Mouse (Mus musculus): ENCODE data around the gene Nod1. TPM values are rescaled to one million over a fixed set of nuclear protein-coding genes. Genes with fewer than 3 reads are reported as not detected.

Gene Nod1
- polyA plus RNA-seq, 1 experiment from 2014 or later: 2.2 TPM

DNA sequence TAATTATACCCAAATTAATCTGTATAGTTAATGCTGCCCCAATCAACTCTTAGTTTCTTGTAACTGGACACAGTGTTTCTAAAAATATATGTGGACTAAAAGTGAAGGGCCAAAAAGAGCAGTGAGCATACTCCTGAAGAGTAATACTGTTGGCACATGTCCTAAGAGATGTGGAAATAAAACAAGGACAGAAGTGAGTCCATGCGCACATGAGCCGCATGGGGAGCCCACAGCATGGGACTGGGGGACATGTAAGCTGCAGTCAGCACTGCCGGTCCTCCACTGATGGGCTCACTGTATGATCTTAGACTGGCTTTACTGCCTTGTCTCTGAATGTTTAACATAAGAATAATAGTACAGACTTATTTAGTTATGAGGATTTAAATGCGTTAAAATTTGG is 92.3 kb downstream of the Nod1 start:
- H3K27ac ChIP-seq (replicated peaks; ENCODE audit: low read depth, low read length): no peak overlapping the region
- H3K4me2 ChIP-seq (ENCODE audit: low read length): no peak overlapping the region
- H3K4me3 ChIP-seq (replicated peaks; ENCODE audit: low read depth, low read length): no peak overlapping the region
- no peaks in the 10 kb centered on the region for H3K4me1 ChIP-seq (ENCODE audit: control insufficient read depth, insufficient read depth, low read length)
- H3K9me3 ChIP-seq (ENCODE audit: control insufficient read depth, low read length): no peaks in the 10 kb centered on the region
- 93% methylated on average over 4 of the region's 4 CpGs for WGBS
- no peak for DNase-seq
- H3K9ac ChIP-seq (replicated peaks; ENCODE audit: low read length): no peak overlapping the region
- H3K36me3 ChIP-seq (ENCODE audit: control insufficient read depth, insufficient read depth, low read length): no peaks in the 10 kb centered on the region
- H3K27me3 ChIP-seq (ENCODE audit: control insufficient read depth, insufficient read depth, low read length): no peaks in the 10 kb centered on the region
- no peak for ATAC-seq (ENCODE audit: low FRiP score, low TSS enrichment)

- H3K4me2 ChIP-seq (ENCODE audit: low read length): no peak overlapping the region
- no peaks in the 10 kb centered on the region for H3K36me3 ChIP-seq (ENCODE audit: control insufficient read depth, insufficient read depth, low read length)
- H3K9me3 ChIP-seq (ENCODE audit: control insufficient read depth, low read length): no peaks in the 10 kb centered on the region
- ATAC-seq (ENCODE audit: low FRiP score, low TSS enrichment): no peak
- no peaks in the 10 kb centered on the region for H3K27me3 ChIP-seq (ENCODE audit: control insufficient read depth, insufficient read depth, low read length)
- H3K9ac ChIP-seq (replicated peaks; ENCODE audit: low read length): no peak overlapping the region
- DNase-seq: no peak
- no peak overlapping the region for H3K4me3 ChIP-seq (replicated peaks; ENCODE audit: low read depth, low read length)
- no peaks in the 10 kb centered on the region for H3K4me1 ChIP-seq (ENCODE audit: control insufficient read depth, insufficient read depth, low read length)
- no peak overlapping the region for H3K27ac ChIP-seq (replicated peaks; ENCODE audit: low read depth, low read length)
Observed at GRCm38 (mm10) chr6:54878546-54878945, 93.9 kb downstream of the Nod1 start.

DNA sequence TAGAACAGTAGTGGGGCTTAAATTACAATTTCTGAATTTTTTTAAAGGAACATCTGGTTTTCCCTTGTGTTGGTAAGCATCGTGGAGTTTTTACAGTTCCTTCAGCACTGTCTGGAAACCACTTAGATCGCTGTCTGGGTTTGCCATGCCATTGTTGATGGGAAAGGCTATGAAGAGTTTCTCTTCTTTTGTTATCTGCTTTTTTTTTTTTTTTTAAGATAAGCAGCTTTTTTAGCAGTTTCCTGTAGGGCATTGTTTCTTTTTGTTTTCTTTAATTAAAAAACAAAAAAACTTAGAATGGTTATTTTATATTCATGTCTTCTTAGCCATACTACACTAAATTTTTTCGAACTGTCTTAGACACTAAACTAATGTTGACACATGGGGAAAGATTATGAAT is 94.8 kb downstream of the Nod1 start:
- ATAC-seq (ENCODE audit: low FRiP score, low TSS enrichment) (no peak), DNase-seq (no peak)
- Histone ChIP-seq H3K9ac (replicated peaks; ENCODE audit: low read length) (no peak overlapping the region), H3K27me3 (ENCODE audit: control insufficient read depth, insufficient read depth, low read length) (no peaks in the 10 kb centered on the region), H3K4me3 (replicated peaks; ENCODE audit: low read depth, low read length) (no peak overlapping the region), H3K9me3 (ENCODE audit: control insufficient read depth, low read length) (no peaks in the 10 kb centered on the region), H3K27ac (replicated peaks; ENCODE audit: low read depth, low read length) (no peak overlapping the region), H3K36me3 (ENCODE audit: control insufficient read depth, insufficient read depth, low read length) (no peaks in the 10 kb centered on the region), H3K4me1 (ENCODE audit: control insufficient read depth, insufficient read depth, low read length) (no peaks in the 10 kb centered on the region), H3K4me2 (ENCODE audit: low read length) (no peak overlapping the region)
- 89% methylated on average over 3 of the region's 3 CpGs for WGBS

GRCm38 (mm10) chr6:54876782-54877181 is 95.6 kb downstream of the Nod1 start:
- 44% methylated on average over 5 of the region's 5 CpGs for WGBS
- H3K4me1 ChIP-seq (ENCODE audit: control insufficient read depth, insufficient read depth, low read length): no peaks in the 10 kb centered on the region

More at GRCm38 (mm10) chr6:54876782-54877181, 95.6 kb downstream of the Nod1 start:
- no peak for ATAC-seq (ENCODE audit: low FRiP score, low TSS enrichment)
- no peak overlapping the region for H3K4me3 ChIP-seq (replicated peaks; ENCODE audit: low read depth, low read length)
- H3K9ac ChIP-seq (replicated peaks; ENCODE audit: low read length): no peak overlapping the region
- no peak for DNase-seq
- no peaks in the 10 kb centered on the region for H3K36me3 ChIP-seq (ENCODE audit: control insufficient read depth, insufficient read depth, low read length)
- no peaks in the 10 kb centered on the region for H3K9me3 ChIP-seq (ENCODE audit: control insufficient read depth, low read length)
- H3K27ac ChIP-seq (replicated peaks; ENCODE audit: low read depth, low read length): no peak overlapping the region
- H3K4me2 ChIP-seq (ENCODE audit: low read length): no peak overlapping the region
- H3K27me3 ChIP-seq (ENCODE audit: control insufficient read depth, insufficient read depth, low read length): no peaks in the 10 kb centered on the region

Other genes with a start within 250 kb of the Nod1 start
- 8.8 and 11.6 TPM in 2 replicates for gene Znrf2, start 155.7 kb downstream of the Nod1 start, polyA plus RNA-seq (2014; fragmentation: Nextera tagmentation; extraction: Ambion mirVana)
- 9.9 and 12.9 TPM in 2 replicates for gene Ggct, start 20.3 kb upstream of the Nod1 start, polyA plus RNA-seq (2014; fragmentation: Nextera tagmentation; extraction: Ambion mirVana)
- gene Gars, start 65.4 kb upstream of the Nod1 start, polyA plus RNA-seq (2014; fragmentation: Nextera tagmentation; extraction: Ambion mirVana): 175 and 221 TPM in 2 replicates
- gene Crhr2, start 160.4 kb upstream of the Nod1 start, polyA plus RNA-seq (2014; fragmentation: Nextera tagmentation; extraction: Ambion mirVana): 1.1 and 1.2 TPM in 2 replicates
- gene Inmt, start 202.4 kb upstream of the Nod1 start, polyA plus RNA-seq (2014; fragmentation: Nextera tagmentation; extraction: Ambion mirVana): not detected in 2 replicates
- 9.8 and 14.6 TPM in 2 replicates for gene Mindy4, start 230.8 kb upstream of the Nod1 start, polyA plus RNA-seq (2014; fragmentation: Nextera tagmentation; extraction: Ambion mirVana)

Measured in midbrain, embryonic 14.5 days (tissue).